Comparison of ENCODE assay signal across 18 mouse cellular contexts in genomic region chr10:39410151-39410649, GRCm38 (mm10). TPM values are rescaled to one million over a fixed set of nuclear protein-coding genes. Genes with fewer than 3 reads are reported as not detected.
A peak's percentile ranks its signal among the peaks of the same experiment; 100 is the strongest.
DNase-seq lines count a peak whose midpoint lies in the region; ATAC-seq and TF ChIP-seq lines count a peak whose summit lies in the region.
"Had no signal": no experiment of that assay in that cellular context is flagged by ENCODE, and none has a peak within 500 bp of the region (broad histone marks: within the 10 kb centered on the region; RNA-seq: fewer than 3 reads in every experiment).

No protein-coding gene starts in this region.

- H3K9me3 ChIP-seq in hindbrain, postnatal 0 days (ENCODE audit: low read length), result no peaks in the 10 kb centered on the region
- H3K9me3 ChIP-seq in hindbrain, embryonic 14.5 days (ENCODE audit: control insufficient read depth, low read length), result no peaks in the 10 kb centered on the region
- no peaks in the 10 kb centered on the region for H3K9me3 ChIP-seq in midbrain, embryonic 13.5 days
- no peaks in the 10 kb centered on the region for H3K9me3 ChIP-seq in midbrain, embryonic 10.5 days (replicated peaks)
- H3K9me3 ChIP-seq: embryonic facial prominence, embryonic 10.5 days; hindbrain, embryonic 15.5 days; kidney, embryonic 15.5 days; limb, embryonic 12.5 days; liver, embryonic 12.5 days had no signal

- peaks cover 12% of the 10 kb centered on the region for H3K79me2 ChIP-seq in heart, adult 2 months (replicated peaks; ENCODE audit: control insufficient read depth, insufficient read depth, low read length)

- H3K9ac ChIP-seq in heart, adult 2 months (ENCODE audit: low read depth, low read length), result peak overlapping the region; percentile 5; the same call in 1 of the 2 replicates
- no peak overlapping the region for H3K9ac ChIP-seq in hindbrain, postnatal 0 days (replicated peaks; ENCODE audit: low read length)
- H3K9ac ChIP-seq in hindbrain, embryonic 14.5 days, result no peak overlapping the region
- H3K9ac ChIP-seq in midbrain, embryonic 13.5 days (replicated peaks), result no peak overlapping the region
- H3K9ac ChIP-seq: hindbrain, embryonic 15.5 days; kidney, embryonic 15.5 days; limb, embryonic 12.5 days; liver, embryonic 12.5 days had no signal

- H3K27ac ChIP-seq in heart, adult 2 months, result peak overlapping the region; percentile 27
- H3K27ac ChIP-seq in hindbrain, postnatal 0 days, result no peak overlapping the region
- H3K27ac ChIP-seq in hindbrain, embryonic 14.5 days, result no peak overlapping the region
- no peak overlapping the region for H3K27ac ChIP-seq in midbrain, embryonic 13.5 days
- H3K27ac ChIP-seq in midbrain, embryonic 10.5 days (replicated peaks), result no peak overlapping the region; the same call in 1 of the 2 replicates
- H3K27ac ChIP-seq: embryonic facial prominence, embryonic 10.5 days; gastrocnemius, adult 2 months; hindbrain, embryonic 15.5 days; kidney, embryonic 15.5 days; limb, embryonic 12.5 days; liver, embryonic 12.5 days had no signal

- H3K4me2 ChIP-seq in hindbrain, postnatal 0 days (ENCODE audit: low read depth, low read length), result no peak overlapping the region
- H3K4me2 ChIP-seq in hindbrain, embryonic 14.5 days (replicated peaks), result no peak overlapping the region
- no peak overlapping the region for H3K4me2 ChIP-seq in midbrain, embryonic 13.5 days (replicated peaks)
- H3K4me2 ChIP-seq: hindbrain, embryonic 15.5 days; kidney, embryonic 15.5 days; limb, embryonic 12.5 days; liver, embryonic 12.5 days; midbrain, embryonic 11.5 days had no signal

- H3K27me3 ChIP-seq in heart, adult 2 months (ENCODE audit: control insufficient read depth, insufficient read depth, low read length), result no peaks in the 10 kb centered on the region
- H3K27me3 ChIP-seq in hindbrain, postnatal 0 days (ENCODE audit: insufficient read depth, low read length), result no peaks in the 10 kb centered on the region
- no peaks in the 10 kb centered on the region for H3K27me3 ChIP-seq in hindbrain, embryonic 14.5 days (ENCODE audit: control insufficient read depth, insufficient read depth, low read length)
- no peaks in the 10 kb centered on the region for H3K27me3 ChIP-seq in midbrain, embryonic 13.5 days
- H3K27me3 ChIP-seq in midbrain, embryonic 10.5 days (ENCODE audit: low read depth, poor library complexity, severe bottlenecking), result no peaks in the 10 kb centered on the region
- H3K27me3 ChIP-seq: hindbrain, embryonic 15.5 days; kidney, embryonic 15.5 days; limb, embryonic 12.5 days; liver, embryonic 12.5 days had no signal

- intact Hi-C loops in heart, adult 2 months (cut with DNase I), result loop anchor here (10.0 kb wide), 1 partner anchor 545 kb away; no protein-coding TSS in a partner anchor

- H3K4me3 ChIP-seq in heart, adult 2 months, result no peak overlapping the region
- H3K4me3 ChIP-seq in hindbrain, postnatal 0 days (ENCODE audit: low read length), result no peak overlapping the region
- H3K4me3 ChIP-seq in hindbrain, embryonic 14.5 days (replicated peaks; ENCODE audit: low read length), result no peak overlapping the region
- no peak overlapping the region for H3K4me3 ChIP-seq in midbrain, embryonic 13.5 days (replicated peaks)
- H3K4me3 ChIP-seq in midbrain, embryonic 10.5 days, result no peak overlapping the region
- H3K4me3 ChIP-seq: embryonic facial prominence, embryonic 10.5 days; gastrocnemius, adult 2 months; hindbrain, embryonic 15.5 days; kidney, embryonic 15.5 days; limb, embryonic 12.5 days; liver, embryonic 12.5 days had no signal

- TF ChIP-seq POLR2A in heart, adult 2 months (IDR thresholded peaks at IDR 0.05; ENCODE audit: insufficient read depth, low read depth, low read length), result no peak

- peaks cover 36% of the 10 kb centered on the region for H3K4me1 ChIP-seq in heart, adult 2 months (ENCODE audit: control insufficient read depth, insufficient read depth, low read length)
- no peaks in the 10 kb centered on the region for H3K4me1 ChIP-seq in hindbrain, postnatal 0 days (ENCODE audit: insufficient read depth, low read length)
- H3K4me1 ChIP-seq in hindbrain, embryonic 14.5 days (replicated peaks; ENCODE audit: control insufficient read depth, insufficient read depth, low read length), result no peaks in the 10 kb centered on the region; the same call in 1 of the 2 replicates
- H3K4me1 ChIP-seq in midbrain, embryonic 13.5 days (replicated peaks), result peaks cover 39% of the 10 kb centered on the region
- H3K4me1 ChIP-seq in midbrain, embryonic 10.5 days, result peaks cover 13% of the 10 kb centered on the region

- DNase-seq in heart, adult 2 months, result no peak
- no peak for DNase-seq in heart, adult 18-20 months
- no peak for DNase-seq in hindbrain, postnatal 0 days (ENCODE audit: low spot score)
- no peak for DNase-seq in hindbrain, embryonic 14.5 days (ENCODE audit: low spot score)
- DNase-seq in midbrain, embryonic 10.5 days (ENCODE audit: low spot score), result no peak
- DNase-seq in embryo, embryonic 10.5 days (ENCODE audit: low spot score), result no peak
- DNase-seq: cerebellum, adult 18-20 months; gastrocnemius, adult 2 months; lung, postnatal 10 days; thymus, postnatal 25 days had no signal

- peaks cover 10% of the 10 kb centered on the region for H3K36me3 ChIP-seq in heart, adult 2 months (ENCODE audit: control insufficient read depth, insufficient read depth, low read length)
- H3K36me3 ChIP-seq in hindbrain, postnatal 0 days (ENCODE audit: insufficient read depth, low read length), result no peaks in the 10 kb centered on the region
- no peaks in the 10 kb centered on the region for H3K36me3 ChIP-seq in hindbrain, embryonic 14.5 days (replicated peaks; ENCODE audit: control insufficient read depth, insufficient read depth)
- H3K36me3 ChIP-seq in midbrain, embryonic 13.5 days, result no peaks in the 10 kb centered on the region
- 0 out of 2 replicates have a peak, but pooled peaks cover 2% of the 10 kb centered on the region for H3K36me3 ChIP-seq in midbrain, embryonic 10.5 days
- H3K36me3 ChIP-seq: embryonic facial prominence, embryonic 10.5 days; hindbrain, embryonic 15.5 days; kidney, embryonic 15.5 days; limb, embryonic 12.5 days; liver, embryonic 12.5 days had no signal

- 0 out of 2 replicates have a peak, but pooled peaks have one; percentile 60 for TF ChIP-seq EP300 in heart, adult 2 months (IDR thresholded peaks at IDR 0.05; ENCODE audit: insufficient read depth, low read depth, low read length)

- ATAC-seq in hindbrain, postnatal 0 days, result 0 out of 2 replicates have a peak, but pooled peaks have one; percentile 22
- no peak for ATAC-seq in hindbrain, embryonic 14.5 days (ENCODE audit: low FRiP score)
- peak; percentile 25; the same call in 1 of the 2 replicates for ATAC-seq in midbrain, embryonic 13.5 days
- ATAC-seq: intestine, postnatal 0 days; liver, embryonic 12.5 days had no signal

- WGBS in heart, adult 2 months, result 37% methylated on average over 6 of the region's 6 CpGs
- 78% methylated on average over 6 of the region's 6 CpGs for WGBS in hindbrain, postnatal 0 days
- 79% methylated on average over 6 of the region's 6 CpGs for WGBS in hindbrain, embryonic 14.5 days
- 87% methylated on average over 6 of the region's 6 CpGs for WGBS in midbrain, embryonic 13.5 days
- WGBS in midbrain, embryonic 10.5 days, result 95% methylated on average over 6 of the region's 6 CpGs

- no peak for TF ChIP-seq CTCF in heart, adult 2 months (IDR thresholded peaks at IDR 0.05)
- no peak for TF ChIP-seq CTCF in hindbrain, postnatal 0 days (IDR thresholded peaks at IDR 0.05; ENCODE audit: low read depth)

RNA-seq across cellular contexts. Expression of gene Fyn, which starts 41.5 kb away (rescaled TPM):
- total RNA-seq in heart, adult 2 months (2021), result 10 to 100 TPM; 26.1 to 29.7 TPM
- 23.2 and 36.4 TPM in 2 replicates for polyA plus RNA-seq in heart, adult 2 months (2012; rRNA removed)
- 10 to 100 TPM; 30.6 to 32.2 TPM for total RNA-seq in heart, adult 18-20 months (2021)
- 120 and 121 TPM in 2 replicates for total RNA-seq in hindbrain, postnatal 0 days (2014; rRNA removed)
- 94.9 and 95.2 TPM in 2 replicates for polyA plus RNA-seq in hindbrain, postnatal 0 days (2015; fragmentation: Nextera tagmentation; extraction: Ambion mirVana)
- polyA plus RNA-seq in hindbrain, embryonic 14.5 days (2014; fragmentation: Nextera tagmentation; extraction: Ambion mirVana), result 105 and 112 TPM in 2 replicates
- 62.4 and 64.8 TPM in 2 replicates for polyA plus RNA-seq in midbrain, embryonic 13.5 days (2015; fragmentation: Nextera tagmentation; extraction: Ambion mirVana)
- polyA plus RNA-seq in midbrain, embryonic 10.5 days (2016; fragmentation: Nextera tagmentation; extraction: Ambion mirVana), result 24.3 and 28.9 TPM in 2 replicates
